Mouse (Mus musculus): ENCODE results near the gene Abca8b. TPM values are rescaled to one million over a fixed set of nuclear protein-coding genes. Genes with fewer than 3 reads are reported as not detected.

Gene Abca8b
- polyA plus RNA-seq (2012; ENCODE audit: low replicate concordance): not detected in 2 replicates

GRCm38 (mm10) chr11:109995624-109996023 is at the start of gene Abca8b:
TSS of gene Abca8b (minus strand) at chr11:109995845.

Other genes with a start within 250 kb of the Abca8b start
- not detected in 2 replicates for gene 1700012B07Rik, start 167.8 kb downstream of the Abca8b start, polyA plus RNA-seq (2012; ENCODE audit: low replicate concordance)
- gene Abca8a, start 100.1 kb upstream of the Abca8b start, polyA plus RNA-seq (2012; ENCODE audit: low replicate concordance): 0.07 TPM in 1 of 2 replicates, not detected in the other
- 0.41 and 0.94 TPM in 2 replicates for gene Abca9, start 172.4 kb upstream of the Abca8b start, polyA plus RNA-seq (2012; ENCODE audit: low replicate concordance)

All from hematopoietic multipotent progenitor cell, adult 10-12 weeks (in vitro differentiated cells).